Comparison of ENCODE assay signal across 26 mouse cellular contexts in the genomic region with DNA sequence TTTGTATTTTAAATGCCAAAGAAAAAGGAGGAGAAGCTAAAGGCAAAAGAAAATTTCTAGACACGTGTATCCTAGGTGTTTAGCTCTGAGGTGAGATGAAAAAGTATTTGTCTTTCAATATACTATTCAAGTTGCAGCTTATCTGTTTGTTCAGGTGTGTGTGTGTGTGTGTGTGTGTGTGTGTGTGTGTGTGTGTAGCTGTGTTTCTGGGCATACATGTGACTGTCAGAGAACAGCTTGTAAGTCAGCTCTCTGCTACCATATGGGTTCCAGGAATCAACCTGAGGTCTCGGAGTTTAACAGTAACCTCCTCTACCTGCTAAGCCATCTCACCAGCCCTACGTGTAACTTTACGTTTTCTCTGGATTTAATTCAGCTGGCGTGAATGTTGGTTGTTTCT.
"Had no signal": no experiment of that assay in that cellular context is flagged by ENCODE, and none has a peak within 500 bp of the region (broad histone marks: within the 10 kb centered on the region; RNA-seq: fewer than 3 reads in every experiment).

No protein-coding gene starts in this region.

- H3K4me3 ChIP-seq: embryonic facial prominence, embryonic 10.5 days; embryonic facial prominence, embryonic 12.5 days; embryonic facial prominence, embryonic 13.5 days; embryonic facial prominence, embryonic 15.5 days; erythroblast, embryonic 14.5 days; forebrain, embryonic 10.5 days; forebrain, embryonic 12.5 days; forebrain, embryonic 13.5 days; forebrain, embryonic 15.5 days; gastrocnemius, adult 2 months; heart, adult 2 months had no signal

- H3K9ac ChIP-seq: embryonic facial prominence, embryonic 12.5 days; embryonic facial prominence, embryonic 13.5 days; embryonic facial prominence, embryonic 15.5 days; forebrain, embryonic 12.5 days; forebrain, embryonic 13.5 days; forebrain, embryonic 15.5 days; forebrain, postnatal 0 days had no signal

- H3K9me3 ChIP-seq: embryonic facial prominence, embryonic 10.5 days; embryonic facial prominence, embryonic 12.5 days; embryonic facial prominence, embryonic 13.5 days; embryonic facial prominence, embryonic 15.5 days; forebrain, embryonic 10.5 days; forebrain, embryonic 12.5 days; forebrain, embryonic 13.5 days; forebrain, embryonic 15.5 days had no signal

- ATAC-seq: forebrain, embryonic 13.5 days; forebrain, embryonic 14.5 days; forebrain, embryonic 15.5 days; forebrain, embryonic 16.5 days; forebrain, postnatal 0 days had no signal

- H3K4me2 ChIP-seq: embryonic facial prominence, embryonic 12.5 days; embryonic facial prominence, embryonic 13.5 days; embryonic facial prominence, embryonic 15.5 days; forebrain, embryonic 12.5 days; forebrain, embryonic 13.5 days; forebrain, embryonic 15.5 days had no signal

- H3K36me3 ChIP-seq: embryonic facial prominence, embryonic 10.5 days; embryonic facial prominence, embryonic 12.5 days; embryonic facial prominence, embryonic 13.5 days; embryonic facial prominence, embryonic 15.5 days; forebrain, embryonic 10.5 days; forebrain, embryonic 12.5 days; forebrain, embryonic 15.5 days had no signal

- H3K27ac ChIP-seq: embryonic facial prominence, embryonic 10.5 days; embryonic facial prominence, embryonic 12.5 days; embryonic facial prominence, embryonic 13.5 days; embryonic facial prominence, embryonic 15.5 days; forebrain, embryonic 10.5 days; forebrain, embryonic 12.5 days; forebrain, embryonic 13.5 days; forebrain, embryonic 15.5 days; gastrocnemius, adult 2 months; heart, adult 2 months had no signal

- H3K27me3 ChIP-seq: embryonic facial prominence, embryonic 12.5 days; embryonic facial prominence, embryonic 13.5 days; embryonic facial prominence, embryonic 15.5 days; forebrain, embryonic 12.5 days; forebrain, embryonic 13.5 days; forebrain, embryonic 15.5 days had no signal

- DNase-seq: cerebellum, adult 2 months; cerebellum, adult 8-10 months; cerebellum, adult 9-10 months; cerebellum, adult 9-11 months; cerebellum, postnatal 14 days; cerebellum, postnatal 25 days; cerebellum, postnatal 36 days; embryo, embryonic 11 days; forebrain, postnatal 0 days; gastrocnemius, adult 2 months; gastrocnemius, postnatal 10 days; gastrocnemius, postnatal 14 days; gastrocnemius, postnatal 25 days; gastrocnemius, postnatal 36 days; heart, adult 2 months had no signal

- H3K4me1 ChIP-seq: embryonic facial prominence, embryonic 15.5 days; forebrain, embryonic 12.5 days had no signal
